Mouse (Mus musculus) G1E (cell line): Measurements from ENCODE around the gene Gpr55. TPM values are rescaled to one million over a fixed set of nuclear protein-coding genes. Genes with fewer than 3 reads are reported as not detected.

Source experiments
- ATAC-seq: 2 replicates; pipeline ENCODE4 v1.8.0; 2016; ENCODE audit warnings: mild to moderate bottlenecking; ENCODE audit not compliant: insufficient number of reproducible peaks, poor library complexity, low FRiP score, severe bottlenecking; ENCODE audit errors: extremely low read depth
- DNase-seq: peaks from one replicate; pipeline ENCODE4 v3.0.0; 2012; ENCODE audit warnings: low spot score
- H3K27me3 ChIP-seq: 2 replicates; pipeline ENCODE4 v1.6.1; 2012; ENCODE audit warnings: mild to moderate bottlenecking, low read length, inconsistent platforms; ENCODE audit not compliant: insufficient read depth
- H3K36me3 ChIP-seq: replicated peaks from 2 replicates; pipeline ENCODE3; 2012; ENCODE audit warnings: mild to moderate bottlenecking, inconsistent platforms
- H3K4me1 ChIP-seq: 2 replicates; pipeline ENCODE4 v1.6.1; 2012; ENCODE audit warnings: low read depth, low read length, inconsistent platforms, mixed read lengths; ENCODE audit not compliant: insufficient read depth
- H3K4me3 ChIP-seq: 2 replicates; pipeline ENCODE4 v1.5.1; 2012; ENCODE audit warnings: low read depth, mild to moderate bottlenecking, inconsistent platforms, low read length, moderate library complexity, mixed read lengths
- H3K9me3 ChIP-seq: replicated peaks from 2 replicates; pipeline ENCODE4 v1.6.1; 2012; ENCODE audit warnings: inconsistent platforms
- CTCF ChIP-seq: IDR thresholded peaks from 2 replicates; pipeline ENCODE4 v1.5.1; 2012; ENCODE audit warnings: low read depth, low read length, inconsistent platforms, mixed read lengths
- GATA1 ChIP-seq: IDR thresholded peaks from 2 replicates; pipeline ENCODE4 v1.6.1; 2012; ENCODE audit warnings: borderline replicate concordance, low read length, inconsistent platforms, mixed read lengths
- GATA2 ChIP-seq: IDR thresholded peaks from 2 replicates; pipeline ENCODE4 v1.6.1; 2012; ENCODE audit warnings: low read depth, low read length, inconsistent platforms, borderline replicate concordance
- POLR2AphosphoS5 ChIP-seq: IDR thresholded peaks from 2 replicates; pipeline ENCODE4 v1.6.1; 2012; ENCODE audit warnings: low read depth, low read length, inconsistent platforms; ENCODE audit not compliant: insufficient replicate concordance
- TAL1 ChIP-seq: conservative IDR thresholded peaks from 2 replicates; pipeline ENCODE4 v1.6.1; 2012; ENCODE audit warnings: low read depth, low read length, inconsistent platforms, mixed read lengths
- polyA plus RNA-seq: library from polyadenylated mRNA; stranded (reverse); fragments of >175 nt; gene quantifications from 2 replicates; pipeline ENCODE4 v1.2.3, GENCODE M21; 2012
- total RNA-seq, 2 experiments: library from RNA; stranded (forward) in 1 of 2; stranded (reverse) in 1 of 2; fragments of 200-1000 nt in 1 of 2; fragments of >200 nt in 1 of 2; fragmentation: Nextera tagmentation in 1 of 2; gene quantifications; 2 replicates each; pipeline ENCODE4 v1.2.3; 2014 to 2017

Gene Gpr55
- total and polyA plus RNA-seq, 3 experiments: 0.30 to 0.93 (median 0.37) TPM

DNA sequence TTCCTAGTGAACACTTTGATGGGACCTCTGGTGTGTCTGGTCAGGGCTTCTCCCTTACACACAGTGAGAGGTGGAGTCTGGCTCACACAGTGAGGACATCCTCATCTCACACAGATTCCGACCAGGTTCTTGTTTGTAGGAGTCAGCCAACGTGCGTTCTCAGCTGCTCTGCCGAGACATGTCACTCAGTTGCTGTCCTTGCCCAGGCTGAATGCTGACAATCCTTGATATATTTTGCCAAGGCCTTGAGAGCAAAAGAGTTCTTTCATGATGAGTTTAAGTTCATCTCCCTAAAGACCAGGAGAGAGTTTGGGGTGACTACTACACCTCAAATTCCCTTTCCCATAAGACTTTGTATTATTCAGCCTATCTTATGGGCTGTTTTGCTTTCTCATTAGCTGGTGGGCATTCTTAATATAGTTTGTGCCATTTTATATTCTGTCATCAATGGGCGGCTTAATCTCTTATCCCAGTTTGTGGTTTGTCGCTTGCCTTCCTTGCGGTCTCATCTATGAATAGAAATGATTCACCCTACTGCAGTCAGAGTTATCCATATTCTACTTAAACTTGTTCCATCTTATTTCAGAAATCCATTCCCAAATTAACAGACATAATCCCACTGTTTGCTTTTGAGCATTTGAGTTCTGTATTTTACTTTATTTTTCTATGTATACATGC lies 47.6 kb downstream of the Gpr55 start:
- no peak for ATAC-seq

DNA sequence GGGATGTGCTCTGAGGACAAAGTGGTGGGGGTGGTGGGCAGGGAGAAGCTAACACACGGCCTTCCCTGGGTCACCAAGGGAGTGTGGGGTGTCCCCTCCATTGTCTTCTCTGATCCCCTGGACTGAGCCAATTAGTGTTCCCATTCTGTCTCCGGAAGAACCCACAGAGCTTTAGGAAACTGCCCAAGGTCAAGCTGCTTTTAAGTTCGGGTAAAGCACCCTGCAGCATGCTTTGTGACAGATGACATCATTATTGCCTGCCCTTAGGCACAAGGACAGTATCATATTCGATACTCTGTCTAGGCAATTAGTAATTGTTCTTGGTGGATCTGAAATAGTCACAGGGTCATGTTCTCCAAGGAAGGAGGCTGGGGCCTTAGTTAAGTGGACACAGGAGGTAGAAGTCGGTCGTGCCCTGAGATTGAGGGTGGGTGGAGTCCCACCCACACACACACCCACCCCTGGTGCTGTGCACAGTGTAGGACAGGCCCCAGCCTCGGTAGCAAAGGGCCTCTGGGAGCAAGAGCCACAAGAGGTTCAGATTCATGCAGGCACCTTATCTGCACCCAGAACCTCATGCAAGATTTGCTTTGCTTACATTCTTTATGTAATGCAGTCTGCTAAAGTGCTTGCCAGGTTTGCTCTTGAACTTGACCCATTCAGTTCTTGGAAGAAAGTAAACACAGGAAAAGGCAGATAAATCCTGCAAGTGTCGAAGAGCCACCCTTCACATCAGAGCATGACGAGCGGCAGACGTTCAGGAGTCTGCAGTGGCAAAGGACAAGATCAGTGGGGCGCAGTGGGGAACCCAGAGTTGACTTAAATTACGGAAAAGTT lies 51.8 kb downstream of the Gpr55 start:
- peaks cover under 1% of the 10 kb centered on the region; the same call in 1 of the 2 replicates for H3K27me3 ChIP-seq
- TF ChIP-seq CTCF (no peak), GATA2 (no peak), POLR2AphosphoS5 (no peak), GATA1 (no peak), TAL1 (no peak)
- no peaks in the 10 kb centered on the region for H3K9me3 ChIP-seq
- peaks cover 51% of the 10 kb centered on the region for H3K36me3 ChIP-seq
- H3K4me3 ChIP-seq: no peak overlapping the region
- ATAC-seq: no peak
- DNase-seq: no peak
- H3K4me1 ChIP-seq: no peaks in the 10 kb centered on the region

More for the DNA sequence above, 47.6 kb downstream of the Gpr55 start:
- TF ChIP-seq GATA1 (no peak), GATA2 (no peak), TAL1 (no peak), CTCF (no peak), POLR2AphosphoS5 (no peak)
- no peak overlapping the region for H3K4me3 ChIP-seq
- peaks cover 10% of the 10 kb centered on the region for H3K36me3 ChIP-seq
- peaks cover 3% of the 10 kb centered on the region; the same call in 1 of the 2 replicates for H3K27me3 ChIP-seq
- H3K4me1 ChIP-seq: peaks cover under 1% of the 10 kb centered on the region; the same call in 1 of the 2 replicates
- no peak for DNase-seq
- no peaks in the 10 kb centered on the region for H3K9me3 ChIP-seq

DNA sequence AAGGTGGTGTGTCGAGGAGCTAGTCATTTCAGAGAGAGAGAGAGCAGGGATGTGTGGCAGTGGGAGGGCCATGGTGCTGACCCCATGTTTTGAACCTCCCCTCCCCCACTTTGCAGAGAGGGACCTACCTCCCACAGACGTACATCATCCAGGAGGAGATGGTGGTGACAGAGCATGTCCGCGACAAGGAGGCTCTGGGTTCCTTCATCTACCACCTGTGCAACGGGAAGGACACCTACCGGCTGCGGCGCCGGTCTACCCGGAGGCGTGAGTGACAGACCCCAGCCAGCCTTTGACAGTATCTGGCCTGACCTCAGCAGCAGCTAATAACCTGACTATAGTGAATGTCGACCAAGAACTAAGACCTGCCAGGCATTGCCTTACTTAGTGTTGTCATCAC lies 53.9 kb downstream of the Gpr55 start:
- no peak for TF ChIP-seq POLR2AphosphoS5
- TF ChIP-seq GATA1: no peak
- TF ChIP-seq CTCF: no peak
- TF ChIP-seq GATA2: no peak
- TF ChIP-seq TAL1: no peak
- ATAC-seq (no peak), DNase-seq (no peak)
- peaks cover 4% of the 10 kb centered on the region for H3K4me1 ChIP-seq
- no peaks in the 10 kb centered on the region for H3K9me3 ChIP-seq
- no peaks in the 10 kb centered on the region for H3K27me3 ChIP-seq
- no peak overlapping the region for H3K4me3 ChIP-seq
- peaks cover 70% of the 10 kb centered on the region for H3K36me3 ChIP-seq

DNA sequence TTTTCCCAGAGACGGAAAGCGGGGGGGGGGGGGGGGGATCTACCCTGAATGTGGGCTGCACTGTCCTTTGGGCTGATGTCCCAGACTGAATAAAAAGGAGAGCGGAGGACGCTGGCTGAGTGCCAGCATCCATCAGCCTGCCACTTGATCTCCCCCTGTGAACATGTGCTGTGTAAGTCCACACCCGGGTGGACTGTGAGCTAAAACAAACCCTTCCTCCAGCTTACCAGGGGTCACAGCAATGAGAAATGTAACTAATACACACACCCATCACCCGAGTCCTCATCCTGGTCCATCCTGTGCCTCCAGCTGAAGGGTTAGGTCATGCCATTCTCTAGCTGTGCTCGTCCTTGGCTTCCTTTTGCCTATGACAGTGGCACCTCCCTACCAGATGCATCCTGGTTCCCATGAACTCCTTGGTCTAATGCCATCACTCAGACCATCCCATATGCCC lies 58.7 kb downstream of the Gpr55 start:
- ATAC-seq (no peak), DNase-seq (no peak)
- Histone ChIP-seq H3K9me3 (no peaks in the 10 kb centered on the region), H3K4me1 (peaks cover 48% of the 10 kb centered on the region), H3K4me3 (no peak overlapping the region), H3K36me3 (peaks cover 70% of the 10 kb centered on the region), H3K27me3 (no peaks in the 10 kb centered on the region)
- TF ChIP-seq GATA1: no peak
- TF ChIP-seq CTCF: no peak
- no peak for TF ChIP-seq TAL1
- no peak for TF ChIP-seq POLR2AphosphoS5
- no peak for TF ChIP-seq GATA2

DNA sequence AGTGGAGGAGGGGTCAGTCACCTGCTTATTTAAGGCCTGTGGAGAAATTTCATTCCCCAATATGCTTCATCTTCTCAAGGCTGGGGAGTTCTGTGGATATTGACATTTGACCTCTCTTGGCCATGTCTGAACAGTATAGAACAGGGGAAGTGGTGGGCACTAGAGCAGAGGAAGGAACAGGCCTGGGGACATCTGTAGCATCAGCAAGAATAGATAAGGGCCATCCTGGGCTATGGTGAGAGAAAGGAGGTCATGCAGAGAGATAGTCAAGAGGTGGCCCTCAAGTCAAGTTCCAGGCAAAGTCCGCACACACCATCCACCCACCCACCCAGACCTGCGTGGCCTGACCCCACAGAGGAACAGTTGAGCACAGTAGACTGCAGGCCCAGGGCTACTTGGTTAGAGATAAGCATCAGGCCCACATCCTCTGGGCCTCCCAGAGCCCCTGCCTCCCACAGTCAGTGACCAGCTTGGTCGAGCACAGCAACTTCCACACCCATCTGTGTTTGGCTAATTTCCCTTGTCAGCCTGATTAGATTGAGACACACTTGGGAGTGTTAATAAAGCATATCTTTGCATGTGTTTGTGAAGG lies 59.2 kb downstream of the Gpr55 start:
- ATAC-seq (no peak), DNase-seq (no peak)
- TF ChIP-seq GATA2 (no peak), POLR2AphosphoS5 (no peak), GATA1 (no peak), TAL1 (no peak)
- Histone ChIP-seq H3K4me3 (no peak overlapping the region), H3K9me3 (no peaks in the 10 kb centered on the region), H3K36me3 (peaks cover 65% of the 10 kb centered on the region), H3K27me3 (no peaks in the 10 kb centered on the region), H3K4me1 (peaks cover 54% of the 10 kb centered on the region)
